Mouse (Mus musculus) spleen, adult 2 months (tissue): ENCODE results near the gene Mcat. TPM values are rescaled to one million over a fixed set of nuclear protein-coding genes. Genes with fewer than 3 reads are reported as not detected.

Experiments used
- DNase-seq, 2 experiments: peaks; one replicate each; pipeline versions ENCODE4 v3.0.0 to v3.0.0-alpha.2; 2012 to 2021; ENCODE audit warnings: low spot score in 2 of 2, low read depth in 1 of 2
- H3K27ac ChIP-seq: fragments of 200-500 bp; 2 replicates; pipeline ENCODE4 v1.5.1; 2012; ENCODE audit warnings: low read length, inconsistent platforms; ENCODE audit not compliant: insufficient read depth
- H3K27me3 ChIP-seq: fragments of 200-500 bp; 2 replicates; pipeline ENCODE4 v1.6.1; 2012; ENCODE audit warnings: mild to moderate bottlenecking, moderate library complexity, low read length, inconsistent platforms; ENCODE audit not compliant: control insufficient read depth, insufficient read depth
- H3K36me3 ChIP-seq: fragments of 200-500 bp; 2 replicates; pipeline ENCODE4 v1.6.1; 2012; ENCODE audit warnings: mild to moderate bottlenecking, low read length, inconsistent platforms; ENCODE audit not compliant: control insufficient read depth, insufficient read depth
- H3K4me1 ChIP-seq: fragments of 200-500 bp; 2 replicates; pipeline ENCODE4 v1.6.1; 2011; ENCODE audit warnings: inconsistent platforms; ENCODE audit not compliant: control insufficient read depth, insufficient read depth, insufficient read length
- H3K4me3 ChIP-seq: fragments of 200-500 bp; 2 replicates; pipeline ENCODE4 v1.5.1; 2011; ENCODE audit warnings: mild to moderate bottlenecking, inconsistent platforms; ENCODE audit not compliant: insufficient read depth, insufficient read length; ENCODE audit errors: extremely low read depth
- CTCF ChIP-seq: fragments of 200-500 bp; IDR thresholded peaks from 2 replicates; pipeline ENCODE4 v1.5.1; 2011; ENCODE audit warnings: mild to moderate bottlenecking, inconsistent platforms; ENCODE audit not compliant: insufficient read depth, insufficient read length, insufficient replicate concordance; ENCODE audit errors: extremely low read depth
- POLR2A ChIP-seq: fragments of 200-500 bp; IDR thresholded peaks from 2 replicates; pipeline ENCODE4 v1.6.1; 2011; ENCODE audit warnings: low read depth, low read length, inconsistent platforms
- WGBS: fragments of 180-500 bp; shearing (Covaris S2); methylation state at CpG from one replicate; pipeline ENCODE4 v1.1.7; 2018; 5-methylcytosine and 5-hydroxymethylcytosine counted together
- polyA plus RNA-seq: library from polyadenylated mRNA; depleted of rRNA; stranded (reverse); fragments of >200 nt; gene quantifications from 2 replicates; pipeline ENCODE4 v1.2.3, GENCODE M21; 2012

Mcat gene
- polyA plus RNA-seq, 1 experiment = 19.1 TPM

GRCm38 (mm10) chr15:83530688-83531087 lies 32.9 kb downstream of the Mcat start:
- Histone ChIP-seq H3K27ac (peak overlapping the region; percentile 20; the same call in 1 of the 2 replicates), H3K4me1 (peaks cover 11% of the 10 kb centered on the region; the same call in 1 of the 2 replicates), H3K4me3 (no peak overlapping the region), H3K36me3 (no peaks in the 10 kb centered on the region), H3K27me3 (peaks cover 14% of the 10 kb centered on the region)
- TF ChIP-seq CTCF (no peak), POLR2A (no peak)
- DNase-seq = no peak
- WGBS = 66% methylated on average over 6 of the region's 6 CpGs

DNA sequence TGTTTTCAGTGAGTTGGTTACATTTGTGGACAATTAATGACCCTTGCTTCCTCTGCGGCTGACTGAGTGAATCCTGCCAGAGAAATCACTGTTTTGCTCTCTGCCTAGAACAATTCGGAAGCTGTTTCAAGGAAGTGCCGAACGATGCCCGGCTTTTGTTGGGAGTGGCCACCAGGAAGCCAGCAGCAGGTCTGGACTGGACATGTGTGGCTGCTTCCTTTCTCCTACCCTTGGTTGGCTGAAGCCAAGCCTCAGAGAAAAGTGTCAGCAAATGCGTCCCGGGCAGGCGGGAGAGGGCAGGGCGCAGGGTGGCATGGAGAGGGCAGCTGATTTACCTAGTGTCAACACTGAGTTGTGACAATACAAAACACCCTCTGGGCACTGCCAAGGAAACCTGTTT lies 33.4 kb downstream of the Mcat start:
- no peak for TF ChIP-seq POLR2A
- TF ChIP-seq CTCF = no peak
- Histone ChIP-seq H3K27me3 (peaks cover 14% of the 10 kb centered on the region), H3K36me3 (no peaks in the 10 kb centered on the region), H3K27ac (peak overlapping the region; percentile 20; the same call in 1 of the 2 replicates), H3K4me3 (no peak overlapping the region), H3K4me1 (peaks cover 11% of the 10 kb centered on the region; the same call in 1 of the 2 replicates)
- DNase-seq = no peak
- WGBS = 43% methylated on average over 9 of the region's 9 CpGs

GRCm38 (mm10) chr15:83529765-83530164 lies 33.8 kb downstream of the Mcat start:
- DNase-seq = no peak
- Histone ChIP-seq H3K4me1 (peaks cover 11% of the 10 kb centered on the region; the same call in 1 of the 2 replicates), H3K4me3 (no peak overlapping the region), H3K27me3 (peaks cover 14% of the 10 kb centered on the region), H3K36me3 (no peaks in the 10 kb centered on the region), H3K27ac (peak overlapping the region; percentile 12; the same call in 1 of the 2 replicates)
- WGBS = 81% methylated on average over 5 of the region's 5 CpGs
- TF ChIP-seq POLR2A = no peak
- no peak for TF ChIP-seq CTCF

DNA sequence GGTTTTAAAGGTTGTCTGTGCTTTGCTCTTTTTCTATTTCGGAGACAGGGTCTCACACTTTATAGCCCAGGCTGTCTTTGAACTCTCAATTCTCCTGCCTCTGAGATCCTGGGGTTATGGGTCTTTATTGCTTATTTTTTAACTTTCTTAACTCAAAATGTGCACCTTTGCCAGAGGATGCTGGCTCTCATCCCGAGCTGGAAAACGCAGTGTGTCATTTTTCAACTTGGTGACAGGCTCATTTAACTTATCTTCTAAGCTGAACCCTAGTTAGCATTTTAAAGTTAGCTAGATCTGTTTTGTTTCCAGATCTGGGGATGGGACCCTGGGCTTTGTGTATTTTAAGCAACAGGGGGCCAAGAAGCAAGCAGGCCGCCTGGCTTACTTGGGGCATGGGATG lies 34.7 kb downstream of the Mcat start:
- Histone ChIP-seq H3K27me3 (peaks cover 14% of the 10 kb centered on the region), H3K36me3 (no peaks in the 10 kb centered on the region), H3K4me3 (no peak overlapping the region), H3K4me1 (peaks cover 11% of the 10 kb centered on the region; the same call in 1 of the 2 replicates), H3K27ac (no peak overlapping the region)
- WGBS = 78% methylated on average over 4 of the region's 4 CpGs
- DNase-seq = no peak
- TF ChIP-seq POLR2A (no peak), CTCF (no peak)

DNA sequence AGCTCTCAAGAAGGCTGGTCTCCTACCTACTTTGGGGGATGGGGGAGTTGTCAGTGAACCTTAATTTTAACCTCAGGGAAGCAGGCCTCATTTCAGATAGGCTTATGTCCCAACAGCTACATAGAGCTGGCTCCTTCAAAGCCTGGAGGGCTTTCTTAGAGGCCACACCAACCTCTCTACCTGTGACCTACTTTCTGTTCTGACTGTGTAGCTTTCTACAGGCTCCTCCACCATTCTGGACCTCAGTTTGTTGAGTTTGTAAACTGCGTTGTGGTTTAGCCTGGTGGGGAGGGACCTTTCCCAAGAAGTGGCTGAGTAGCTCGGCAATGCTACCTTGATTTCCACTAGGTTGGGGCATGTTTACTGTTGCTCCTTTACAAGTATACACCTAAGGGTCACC lies 35.8 kb downstream of the Mcat start:
- H3K27ac ChIP-seq = no peak overlapping the region
- TF ChIP-seq POLR2A (no peak), CTCF (no peak)
- no peak overlapping the region for H3K4me3 ChIP-seq
- DNase-seq = no peak
- 80% methylated on average over 2 of the region's 2 CpGs for WGBS
- no peaks in the 10 kb centered on the region for H3K36me3 ChIP-seq
- H3K27me3 ChIP-seq = peaks cover 14% of the 10 kb centered on the region
- peaks cover 11% of the 10 kb centered on the region; the same call in 1 of the 2 replicates for H3K4me1 ChIP-seq

- DNase-seq = no peak
- Histone ChIP-seq H3K4me3 (peak overlapping the region; percentile 69), H3K27ac (no peak overlapping the region), H3K4me1 (peaks cover 11% of the 10 kb centered on the region; the same call in 1 of the 2 replicates), H3K36me3 (no peaks in the 10 kb centered on the region), H3K27me3 (peaks cover 14% of the 10 kb centered on the region)
- 5% methylated on average over 26 of the region's 26 CpGs for WGBS
- TF ChIP-seq CTCF (no peak), POLR2A (no peak)
Observed at GRCm38 (mm10) chr15:83527092-83527437, 36.5 kb downstream of the Mcat start.

DNA sequence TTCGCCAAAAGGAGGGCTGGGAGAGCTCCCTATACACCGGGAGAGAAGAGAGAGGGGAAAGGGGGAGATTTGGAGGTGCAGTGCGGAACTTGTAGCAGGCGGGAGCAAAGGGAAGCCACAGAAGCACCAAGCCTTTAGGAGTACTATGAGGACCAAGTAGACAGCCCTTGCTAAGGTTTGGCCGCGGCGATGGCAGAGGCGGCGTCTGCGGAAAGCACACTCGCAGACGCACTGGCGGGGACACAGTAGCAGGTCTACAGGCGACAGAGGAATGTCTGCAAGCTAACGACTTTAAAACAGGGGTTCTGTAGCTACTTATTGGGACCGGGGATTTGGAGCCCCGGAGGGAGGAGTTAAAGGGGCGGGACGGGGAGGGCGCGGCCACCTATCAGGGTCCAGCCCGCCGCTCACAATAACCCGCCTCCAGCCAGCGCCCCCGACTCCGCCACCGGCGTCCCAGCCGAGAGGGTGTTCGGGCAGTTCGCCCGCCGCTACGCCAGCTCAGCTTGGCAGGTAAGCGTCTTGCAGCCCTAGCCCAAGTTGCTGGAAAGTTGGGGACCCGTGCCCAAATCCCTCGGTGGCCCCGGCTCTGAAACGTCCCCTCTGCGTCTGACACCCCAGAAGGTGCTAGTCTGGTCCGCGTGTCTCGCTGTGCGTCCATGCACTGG lies 37.0 kb downstream of the Mcat start, which contains the start of gene Bik:
TSS of gene Bik (plus strand) at position 439 of the 668 bp plus-strand sequence.
- Histone ChIP-seq H3K4me1 (peaks cover 11% of the 10 kb centered on the region; the same call in 1 of the 2 replicates), H3K4me3 (peak within 1 kb of the TSS; percentile 69), H3K36me3 (no peaks in the 10 kb centered on the region), H3K27ac (no peak within 1 kb of the TSS), H3K27me3 (peaks cover 14% of the 10 kb centered on the region)
- TF ChIP-seq CTCF (no peak), POLR2A (no peak)
- DNase-seq = peak in 1 of 2 experiments; percentile 25
- WGBS = 2% methylated on average over 45 of the region's 45 CpGs
